Mouse (Mus musculus) MN1 (cell line): ENCODE measurements around the gene Acox2.

Source experiments
- DNase-seq: peaks from one replicate; pipeline ENCODE4 v3.0.0-alpha.2; 2016; ENCODE audit warnings: low spot score

The Acox2 gene

DNA sequence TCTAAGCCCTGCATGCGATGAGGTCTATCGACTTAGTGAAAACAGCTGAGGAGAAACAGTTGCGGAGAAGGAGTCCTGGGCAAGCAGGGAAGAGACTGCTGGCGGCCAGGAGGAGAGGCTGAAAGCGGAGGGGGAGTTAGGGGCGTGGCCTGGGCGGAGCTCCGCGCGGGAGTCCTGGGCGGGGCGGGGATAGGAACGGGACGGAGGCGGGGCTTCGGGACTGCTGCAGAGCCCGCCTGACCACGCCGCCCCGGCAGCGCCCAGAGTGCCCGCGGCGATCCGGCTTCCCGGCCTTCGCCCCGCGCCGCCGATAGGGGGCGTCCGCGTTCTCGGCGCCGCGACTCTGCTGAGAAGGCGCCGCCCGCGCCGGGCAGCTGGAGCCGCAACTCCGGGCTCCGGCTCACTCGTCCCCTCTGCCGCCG, 45.3 kb downstream of the Acox2 start, which contains the start of gene Kctd6:
Gene Kctd6 (plus strand): TSS at position 338 of the 422 bp plus-strand sequence.
- peak; percentile 94 for DNase-seq

DNA sequence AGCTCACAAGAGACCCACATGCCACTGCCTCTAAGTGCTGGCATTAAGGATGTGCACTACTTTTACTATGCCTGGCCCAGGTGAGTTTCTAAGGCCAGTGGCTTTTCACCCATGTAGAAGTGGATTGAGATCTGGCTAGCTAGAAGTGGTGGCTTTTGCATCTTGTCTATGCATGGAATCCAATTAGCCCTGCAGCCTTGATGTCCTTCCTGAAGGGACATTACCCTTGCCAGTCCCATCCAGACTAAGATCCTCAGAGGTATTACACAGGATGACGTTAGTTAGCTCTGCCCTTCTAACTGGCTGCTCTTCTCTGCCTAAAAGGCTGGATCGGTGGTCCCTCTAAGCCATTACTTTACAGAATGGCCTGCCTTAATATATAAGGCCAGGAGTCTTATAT, 46.2 kb downstream of the Acox2 start:
- DNase-seq: no peak

DNA sequence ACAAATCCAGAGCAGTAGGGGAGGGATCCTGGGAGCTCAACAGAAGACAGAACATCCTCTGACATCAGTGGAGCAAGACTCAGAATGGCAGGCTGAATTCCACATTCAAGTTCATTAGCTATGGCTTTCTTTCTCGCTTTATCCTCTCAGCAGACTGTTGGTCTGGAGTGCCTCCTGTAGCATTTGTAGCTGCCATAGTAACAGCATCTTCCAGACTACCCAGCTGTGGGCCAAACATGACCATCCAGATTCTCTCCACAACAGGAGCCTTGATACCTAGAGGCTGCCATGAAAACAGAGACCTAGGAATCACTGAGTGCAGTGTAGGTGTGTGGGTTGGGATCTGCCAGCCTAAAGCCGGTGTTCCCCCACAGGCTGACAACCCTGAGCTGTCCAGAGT, 49.3 kb downstream of the Acox2 start:
- DNase-seq: no peak

DNA sequence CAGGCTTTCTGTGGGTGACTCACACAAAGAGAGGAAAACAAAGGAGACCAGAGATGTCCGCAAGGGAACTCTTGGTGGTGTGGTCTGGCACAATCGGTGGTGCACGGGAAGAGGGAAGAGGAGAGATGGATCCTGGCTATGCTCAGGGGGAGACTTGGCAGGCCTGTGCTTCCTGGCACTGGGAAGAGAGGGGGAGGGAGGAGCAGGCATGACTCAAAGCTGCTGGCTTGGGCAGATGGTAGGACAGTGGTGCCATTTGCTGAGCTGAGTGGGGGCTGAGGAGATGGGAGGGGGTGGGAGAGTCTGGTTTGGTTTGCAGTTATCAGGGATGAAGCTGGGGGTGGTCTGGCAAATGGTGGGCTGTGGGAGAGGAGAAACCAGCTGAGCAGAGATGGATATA, 50.3 kb downstream of the Acox2 start:
- DNase-seq: peak; percentile 56

DNA sequence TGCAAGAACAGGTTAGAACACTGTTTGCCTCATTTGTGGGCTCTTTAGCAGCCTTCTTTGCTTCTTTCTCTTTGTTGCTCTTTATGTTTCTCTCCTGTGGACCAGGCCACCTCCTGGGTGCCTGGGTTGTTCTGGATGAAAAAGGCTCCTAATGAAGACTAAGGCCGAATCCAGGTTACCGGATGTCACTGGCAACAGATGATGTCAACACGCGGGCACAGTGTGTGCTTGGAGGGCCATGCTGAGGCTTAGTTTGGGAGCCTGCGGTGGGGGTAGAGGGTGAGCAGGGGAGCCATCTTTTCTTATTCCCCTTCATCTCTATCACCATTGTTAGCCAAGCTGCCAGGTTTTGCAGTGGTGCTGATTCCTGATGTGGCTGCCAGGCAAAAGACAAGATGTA, 51.6 kb downstream of the Acox2 start:
- no peak for DNase-seq

DNA sequence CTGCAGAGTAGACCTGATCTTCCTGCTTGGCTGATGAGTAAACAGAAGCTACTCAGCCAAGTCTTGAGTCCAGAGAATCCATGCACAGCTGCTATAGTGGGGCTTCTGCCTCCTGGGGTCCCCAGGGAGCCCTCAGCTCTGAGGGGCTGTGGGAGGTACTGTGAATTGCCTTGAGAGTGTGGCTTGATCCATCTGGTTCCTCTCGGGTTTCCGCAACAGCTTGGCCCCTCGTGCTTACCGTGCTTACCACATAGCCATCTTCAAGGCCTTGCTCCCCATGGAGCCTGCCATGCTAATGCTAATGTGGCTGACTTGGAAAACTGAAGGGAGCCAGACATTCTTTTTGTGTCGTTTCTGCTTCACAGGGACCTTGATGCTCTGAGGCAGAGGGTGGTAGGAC, 52.0 kb downstream of the Acox2 start:
- no peak for DNase-seq

DNA sequence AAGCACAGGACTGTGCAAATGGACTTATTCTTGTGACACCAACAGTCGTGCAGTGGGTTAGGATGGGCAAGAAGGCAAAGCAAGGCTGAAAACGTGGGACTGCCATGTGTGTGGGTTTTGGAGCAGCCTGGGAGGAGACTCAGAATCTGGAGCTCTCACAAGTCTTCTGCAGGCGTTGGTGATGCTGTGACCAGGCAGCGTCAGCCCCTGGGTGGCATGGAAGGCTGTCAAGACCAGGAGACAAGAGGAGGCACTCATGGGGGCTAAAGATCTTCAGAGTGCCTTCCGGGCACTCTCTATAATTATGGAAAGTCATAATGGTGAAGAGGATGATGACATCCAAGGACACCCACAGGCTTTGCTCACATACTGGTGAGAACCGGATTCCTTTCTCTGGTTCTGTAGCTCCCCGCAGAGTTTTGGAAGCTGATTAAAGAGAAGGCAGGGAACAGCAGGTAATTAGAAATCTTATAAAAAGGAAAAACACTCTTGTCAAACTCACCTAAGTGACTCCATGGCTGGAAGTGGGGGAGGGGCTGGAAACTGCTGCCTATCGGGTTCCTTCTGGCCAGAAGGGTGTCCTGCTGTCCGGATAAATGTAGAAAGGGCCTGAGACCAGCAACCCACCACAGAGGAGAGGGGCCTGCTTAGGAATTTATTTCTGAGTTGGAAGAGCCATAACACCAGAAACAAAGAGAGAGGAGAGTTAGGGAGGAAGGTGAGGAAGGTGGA, 52.8 kb downstream of the Acox2 start:
- no peak for DNase-seq

DNA sequence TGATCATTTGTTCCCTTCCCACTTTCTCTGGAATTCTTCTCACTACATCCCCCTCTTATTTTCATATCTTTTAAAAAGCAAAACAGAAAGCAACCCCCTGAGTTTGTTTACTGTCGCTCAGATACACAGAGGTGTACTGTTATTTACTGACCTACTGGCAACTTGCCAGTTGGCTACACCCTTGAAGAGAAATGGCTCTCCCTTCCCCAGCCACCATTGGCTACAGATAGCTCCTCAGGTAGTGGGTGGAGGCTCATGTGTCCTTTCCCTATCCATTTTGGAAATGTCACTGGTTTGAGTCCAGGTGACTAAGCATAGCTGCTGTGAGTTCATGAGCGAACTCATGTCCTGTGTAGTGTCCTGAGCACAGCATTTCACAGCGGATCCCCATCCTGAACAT, 57.4 kb downstream of the Acox2 start:
- no peak for DNase-seq

DNA sequence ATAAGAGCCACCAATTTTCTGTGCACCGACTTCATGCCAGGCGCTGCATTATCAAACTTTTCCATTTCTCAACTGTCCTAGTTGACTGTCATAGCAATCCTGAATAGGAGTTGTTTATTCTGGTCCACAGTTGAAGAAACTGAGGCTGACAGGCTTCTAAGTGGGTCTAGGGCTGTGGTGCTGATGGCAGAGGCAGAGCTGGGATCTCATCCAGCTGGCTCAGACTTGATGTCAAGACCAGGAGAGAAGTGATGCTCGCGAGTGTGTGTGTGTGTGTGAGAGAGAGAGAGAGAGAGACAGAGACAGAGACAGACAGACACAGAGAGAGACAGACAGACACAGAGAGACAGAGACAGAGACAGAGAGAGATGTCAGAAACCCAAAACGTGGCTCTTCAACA, 58.4 kb downstream of the Acox2 start:
- no peak for DNase-seq

DNA sequence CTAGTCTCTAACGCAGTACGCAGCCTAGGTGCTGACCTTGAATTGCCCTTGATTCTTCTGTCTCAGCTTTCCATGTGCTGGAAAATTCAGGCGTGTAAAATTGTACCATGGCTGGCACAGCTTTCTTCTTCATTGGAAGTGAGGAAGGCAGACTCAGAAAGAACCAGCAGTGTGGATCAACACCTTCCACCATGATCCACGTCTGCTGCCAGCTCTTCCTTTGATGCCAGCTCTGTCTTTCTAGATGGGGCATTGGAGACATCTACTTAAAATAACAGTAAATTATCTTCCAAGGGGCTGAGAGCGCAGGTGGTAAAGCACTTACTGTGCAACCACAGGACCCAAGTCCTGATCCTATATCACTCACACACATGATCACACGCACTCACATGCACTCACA, 66.4 kb downstream of the Acox2 start:
- DNase-seq: no peak

DNA sequence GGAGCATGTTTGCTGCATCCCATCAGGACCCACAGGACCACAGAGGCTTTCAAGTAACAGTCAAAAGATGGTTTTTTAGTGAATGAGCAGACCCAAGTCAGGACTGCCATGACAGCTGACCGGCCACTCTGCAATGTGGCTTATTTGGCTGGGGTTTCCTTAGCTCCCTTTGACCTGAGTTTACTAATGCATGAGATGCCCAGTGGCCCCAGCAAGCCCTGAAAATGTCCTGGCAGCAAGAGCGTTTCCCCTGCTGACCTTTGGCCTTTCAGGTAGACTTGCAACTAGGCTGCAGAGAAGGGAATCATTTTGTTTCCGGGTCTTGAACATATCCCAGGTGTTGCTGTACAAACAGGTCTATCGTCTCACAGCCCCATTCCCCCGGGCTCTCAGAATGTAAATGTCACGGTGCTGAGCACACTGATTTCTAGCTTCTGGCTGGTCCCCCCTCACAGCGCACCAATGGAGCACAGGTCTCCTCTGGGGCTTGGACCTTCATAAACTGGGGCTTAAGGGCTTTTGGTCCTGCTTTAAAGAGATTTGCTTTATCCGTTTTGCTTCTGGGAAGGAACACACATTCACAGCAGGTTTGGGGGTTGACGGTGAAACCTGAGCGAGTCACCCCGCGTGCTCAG, 67.7 kb downstream of the Acox2 start:
- no peak for DNase-seq

DNA sequence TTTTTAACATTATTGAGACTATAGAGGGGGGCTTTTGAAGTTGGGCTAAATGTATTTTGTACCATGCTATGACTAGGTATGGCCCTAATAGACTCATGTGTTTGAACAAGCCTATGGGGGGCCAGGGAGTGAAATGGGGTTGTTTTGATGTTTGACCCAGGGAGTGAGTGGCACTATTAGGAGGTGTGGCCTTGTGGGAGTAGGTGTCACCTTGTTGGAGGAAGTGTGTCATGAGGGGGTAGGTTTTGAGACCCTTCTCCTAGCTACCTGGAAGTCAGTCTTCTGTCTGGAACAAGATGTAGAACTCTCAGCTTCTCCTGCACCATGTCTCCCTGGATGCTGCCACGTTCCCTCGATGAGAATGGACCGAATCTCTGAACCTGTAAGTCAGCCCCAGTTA, 68.6 kb downstream of the Acox2 start:
- no peak for DNase-seq

DNA sequence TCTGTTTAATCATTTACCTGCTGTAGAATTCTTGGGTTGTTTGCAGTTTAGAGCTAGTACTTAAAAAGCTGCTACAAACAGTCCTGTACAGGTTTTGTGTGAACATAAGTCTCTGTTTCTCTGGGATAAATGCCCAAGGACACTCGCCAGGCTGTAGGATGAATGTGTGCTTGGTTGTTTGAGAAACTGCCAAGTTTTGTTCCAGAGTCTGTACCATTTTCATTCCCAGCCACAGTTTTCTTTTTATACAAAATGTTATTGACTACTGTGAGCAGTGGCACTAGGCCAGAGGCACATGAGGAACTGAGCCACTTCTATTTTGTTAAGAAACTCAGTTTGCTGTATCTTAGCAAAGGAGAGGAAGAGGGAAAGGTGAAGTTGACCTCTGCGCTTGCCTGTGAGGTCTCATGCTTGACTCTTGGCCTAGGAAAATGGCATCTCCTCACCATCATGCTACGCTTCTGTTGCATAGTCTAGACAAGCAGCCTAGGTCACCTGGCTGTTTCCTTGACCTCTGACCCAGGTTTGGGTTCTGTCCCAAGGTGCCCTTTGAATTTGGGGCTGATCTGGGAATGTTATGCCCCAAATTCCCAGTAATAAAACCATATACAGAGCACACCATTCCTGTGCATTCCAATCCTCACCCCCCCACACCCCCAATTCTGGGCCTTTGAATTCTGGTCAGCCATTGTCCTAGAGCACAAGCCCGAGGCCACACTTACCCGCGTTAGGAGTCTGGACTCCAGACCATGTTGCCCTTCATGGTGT, 72.7 kb downstream of the Acox2 start:
- no peak for DNase-seq

DNA sequence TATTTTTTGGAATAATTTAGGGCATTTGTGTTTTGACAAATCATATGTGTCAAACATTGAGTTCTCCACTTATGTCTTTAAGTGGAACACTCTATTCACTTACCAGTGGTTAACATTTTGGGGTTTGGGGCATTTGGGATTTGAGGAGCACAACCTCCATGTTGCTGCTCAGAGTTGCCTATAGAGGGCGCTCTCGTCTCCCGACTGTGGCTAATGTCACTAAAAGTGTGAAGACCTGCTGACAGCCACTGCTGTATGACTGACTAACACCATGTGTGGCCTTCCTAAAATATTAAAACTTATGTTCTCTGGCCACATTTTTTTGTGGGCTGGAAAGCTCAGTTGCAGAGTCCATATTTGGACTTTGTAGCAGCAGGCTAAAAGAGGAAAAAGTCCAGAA, 75.8 kb downstream of the Acox2 start:
- no peak for DNase-seq

DNA sequence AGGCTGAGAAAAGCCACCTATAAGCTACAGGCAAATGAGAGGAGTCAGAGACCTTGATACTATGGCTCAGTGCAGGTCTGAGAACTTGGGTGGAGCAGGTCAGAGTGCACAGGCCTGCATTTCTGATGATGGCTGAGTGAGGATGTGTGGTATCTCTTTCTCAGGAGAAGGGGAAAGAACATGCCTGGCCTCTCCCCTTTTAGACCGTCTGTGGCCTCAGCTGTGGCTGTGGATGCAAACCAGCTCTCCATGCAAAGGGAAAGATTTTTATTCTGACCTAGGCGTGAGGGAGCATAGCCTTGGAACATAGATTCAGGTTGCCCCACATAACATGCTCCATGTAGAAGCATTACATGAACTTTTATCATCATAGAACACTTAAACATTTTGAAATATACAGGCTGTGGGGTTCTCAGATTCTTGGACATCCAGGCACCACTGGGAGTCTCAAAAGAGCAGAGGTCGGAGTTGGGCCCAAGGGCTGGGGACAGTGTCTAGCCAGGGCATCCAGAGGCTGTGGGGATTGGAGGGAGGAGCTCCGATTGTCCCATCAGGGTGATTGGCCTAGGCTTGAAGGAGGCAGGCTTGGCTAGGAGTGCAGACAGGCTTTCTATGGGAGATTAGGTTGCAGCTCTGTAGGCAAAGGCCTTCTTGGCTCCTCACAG, 78.7 kb downstream of the Acox2 start:
- no peak for DNase-seq

DNA sequence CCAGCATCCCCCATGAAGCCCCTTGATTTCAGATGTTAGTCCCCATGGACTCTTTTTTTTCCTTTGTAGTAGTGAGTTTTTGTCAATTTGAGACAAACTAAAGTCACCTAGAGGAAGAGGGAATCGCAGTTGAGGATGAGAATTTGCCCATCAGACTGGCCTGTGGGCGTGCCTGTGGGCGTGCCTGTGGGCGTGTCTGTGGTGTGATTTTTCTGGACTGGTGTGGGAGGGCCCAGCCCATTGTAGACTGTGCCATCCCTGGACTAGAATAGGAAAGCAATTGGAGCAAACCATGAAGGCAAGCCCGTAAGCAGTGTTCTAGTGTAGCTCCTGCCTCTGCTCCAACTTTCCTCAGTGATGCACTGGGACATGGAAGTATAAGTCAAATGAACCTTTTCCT, 82.9 kb downstream of the Acox2 start:
- DNase-seq: peak; percentile 69
